Mouse (Mus musculus): ENCODE measurements around the gene Hoxb3.

The Hoxb3 gene

GRCm38 (mm10) chr11:96318368-96319070 lies 4.6 kb upstream of the Hoxb3 start:
- no peak for DNase-seq (ENCODE audit: low spot score)

GRCm38 (mm10) chr11:96319071-96319902 lies 3.8 kb upstream of the Hoxb3 start:
- no peak for DNase-seq (ENCODE audit: low spot score)

GRCm38 (mm10) chr11:96319910-96320309 lies 3.2 kb upstream of the Hoxb3 start:
- DNase-seq (ENCODE audit: low spot score) = no peak

- no peak for DNase-seq (ENCODE audit: low spot score)
These were observed 2.4 kb upstream of the Hoxb3 start for GRCm38 (mm10) chr11:96320688-96321087.

GRCm38 (mm10) chr11:96321846-96322245 lies 1.3 kb upstream of the Hoxb3 start:
- DNase-seq (ENCODE audit: low spot score) = no peak

GRCm38 (mm10) chr11:96322738-96323137 lies 388 bp upstream of the Hoxb3 start:
- no peak for DNase-seq (ENCODE audit: low spot score)

- DNase-seq (ENCODE audit: low spot score) = no peak
These were observed 999 bp downstream of the Hoxb3 start for GRCm38 (mm10) chr11:96324125-96324524.

- DNase-seq (ENCODE audit: low spot score) = no peak
These were observed 1.8 kb downstream of the Hoxb3 start for GRCm38 (mm10) chr11:96324965-96325364.

- no peak for DNase-seq (ENCODE audit: low spot score)
These were observed 2.7 kb downstream of the Hoxb3 start for GRCm38 (mm10) chr11:96325747-96326212.

GRCm38 (mm10) chr11:96326705-96327104 lies 3.6 kb downstream of the Hoxb3 start:
- DNase-seq (ENCODE audit: low spot score) = no peak

- no peak for DNase-seq (ENCODE audit: low spot score)
These were observed 4.0 kb downstream of the Hoxb3 start for GRCm38 (mm10) chr11:96327122-96327521.

GRCm38 (mm10) chr11:96327750-96328149 lies 4.6 kb downstream of the Hoxb3 start:
- no peak for DNase-seq (ENCODE audit: low spot score)

GRCm38 (mm10) chr11:96328605-96329004 lies 5.5 kb downstream of the Hoxb3 start:
- DNase-seq (ENCODE audit: low spot score) = no peak

- DNase-seq (ENCODE audit: low spot score) = no peak
These were observed 9.0 kb downstream of the Hoxb3 start for GRCm38 (mm10) chr11:96332105-96332504.

GRCm38 (mm10) chr11:96332618-96333032 lies 9.5 kb downstream of the Hoxb3 start:
- no peak for DNase-seq (ENCODE audit: low spot score)

- no peak for DNase-seq (ENCODE audit: low spot score)
These were observed 10.3 kb downstream of the Hoxb3 start for GRCm38 (mm10) chr11:96333241-96334001.

- DNase-seq (ENCODE audit: low spot score) = no peak
These were observed 10.9 kb downstream of the Hoxb3 start for GRCm38 (mm10) chr11:96334002-96334364.

GRCm38 (mm10) chr11:96334998-96335397 lies 11.9 kb downstream of the Hoxb3 start:
- no peak for DNase-seq (ENCODE audit: low spot score)

GRCm38 (mm10) chr11:96336597-96336996 lies 13.5 kb downstream of the Hoxb3 start:
- DNase-seq (ENCODE audit: low spot score) = no peak

- no peak for DNase-seq (ENCODE audit: low spot score)
These were observed 13.9 kb downstream of the Hoxb3 start for GRCm38 (mm10) chr11:96337026-96337425.

- DNase-seq (ENCODE audit: low spot score) = no peak
These were observed 16.1 kb downstream of the Hoxb3 start for GRCm38 (mm10) chr11:96338957-96339855.
